Mouse (Mus musculus): ENCODE results near the gene Ppm1h. TPM values are rescaled to one million over a fixed set of nuclear protein-coding genes. Genes with fewer than 3 reads are reported as not detected.
"Not testable (repeated sequence)": the region's sequence is repeated elsewhere in the genome, so short reads cannot be mapped to it uniquely, and the experiment has no call there.

The Ppm1h gene
- polyA plus RNA-seq, 1 experiment from 2014 or later: 10.4 TPM

DNA sequence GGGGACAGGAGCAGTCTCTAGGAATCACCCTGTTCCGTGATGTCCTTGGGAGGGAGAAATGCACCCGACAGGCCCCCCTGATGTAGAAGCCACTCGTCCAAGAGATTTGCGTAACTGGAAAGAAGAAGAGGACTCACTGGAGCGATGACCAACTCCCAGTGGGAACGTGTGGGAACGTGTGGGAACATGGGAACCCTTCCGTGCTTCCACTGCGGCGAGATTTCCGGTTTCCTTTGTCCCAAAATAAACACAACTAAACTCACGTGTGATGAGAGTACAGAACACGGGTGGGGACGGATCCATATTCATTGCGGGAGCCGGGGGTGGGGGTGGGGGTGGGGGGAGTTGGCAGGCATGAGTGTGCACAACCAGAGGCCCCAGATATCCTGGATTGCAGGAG lies 281.7 kb downstream of the Ppm1h start:
- 72% methylated on average over 16 of the region's 16 CpGs for WGBS
- H3K9ac ChIP-seq (replicated peaks; ENCODE audit: low read depth): no peak overlapping the region

DNA sequence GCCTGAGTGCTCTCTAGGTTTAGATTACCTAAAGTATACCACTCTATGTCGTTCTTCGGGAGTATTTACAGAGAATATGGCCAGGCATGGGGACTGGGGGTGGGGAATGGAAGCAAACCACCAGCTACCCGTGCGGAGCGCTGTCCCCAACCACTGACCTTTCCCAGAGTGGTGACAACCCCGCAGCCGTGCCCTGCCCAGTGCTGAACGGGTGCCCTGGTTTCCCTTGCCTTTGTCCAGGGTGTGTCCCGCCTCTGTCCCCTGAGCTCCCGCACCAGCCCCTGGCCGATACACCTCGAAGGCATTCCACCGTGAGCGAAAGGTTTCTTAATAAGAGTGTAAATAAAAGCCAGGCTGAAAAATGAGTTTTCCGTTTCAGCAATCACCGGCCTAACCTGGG lies 282.2 kb downstream of the Ppm1h start:
- no peaks in the 10 kb centered on the region for H3K27me3 ChIP-seq (replicated peaks; ENCODE audit: insufficient read depth, low read length)
- TF ChIP-seq EP300 (IDR thresholded peaks at IDR 0.05): no peak
- no peak for TF ChIP-seq CTCF (IDR thresholded peaks at IDR 0.05)
- H3K4me3 ChIP-seq (ENCODE audit: low read depth, low read length): no peak overlapping the region
- peaks cover 7% of the 10 kb centered on the region; the same call in 1 of the 2 replicates for H3K4me1 ChIP-seq (ENCODE audit: insufficient read depth, low read depth, low read length)
- no peak overlapping the region for H3K27ac ChIP-seq (ENCODE audit: low read length)
- no peaks in the 10 kb centered on the region for H3K9me3 ChIP-seq (ENCODE audit: low read length)
- H3K36me3 ChIP-seq (ENCODE audit: insufficient read depth, low read length): no peaks in the 10 kb centered on the region
- ATAC-seq (peak; percentile 29), DNase-seq (ENCODE audit: low spot score) (no peak)
- H3K9ac ChIP-seq (replicated peaks; ENCODE audit: low read depth): no peak overlapping the region
- H3K4me2 ChIP-seq (replicated peaks; ENCODE audit: low read depth, low read length): peak overlapping the region; percentile 27; the same call in 1 of the 2 replicates
- 34% methylated on average over 16 of the region's 16 CpGs for WGBS

More for the DNA sequence above, 281.7 kb downstream of the Ppm1h start:
- no peak for DNase-seq (ENCODE audit: low spot score)
- Histone ChIP-seq H3K4me2 (replicated peaks; ENCODE audit: low read depth, low read length) (no peak overlapping the region), H3K9me3 (ENCODE audit: low read length) (no peaks in the 10 kb centered on the region), H3K36me3 (ENCODE audit: insufficient read depth, low read length) (no peaks in the 10 kb centered on the region), H3K27ac (ENCODE audit: low read length) (no peak overlapping the region), H3K27me3 (replicated peaks; ENCODE audit: insufficient read depth, low read length) (no peaks in the 10 kb centered on the region), H3K4me1 (ENCODE audit: insufficient read depth, low read depth, low read length) (peaks cover 7% of the 10 kb centered on the region; the same call in 1 of the 2 replicates), H3K4me3 (ENCODE audit: low read depth, low read length) (no peak overlapping the region)
- TF ChIP-seq EP300 (IDR thresholded peaks at IDR 0.05) (no peak), CTCF (IDR thresholded peaks at IDR 0.05) (no peak)
- ATAC-seq: peak; percentile 18

DNA sequence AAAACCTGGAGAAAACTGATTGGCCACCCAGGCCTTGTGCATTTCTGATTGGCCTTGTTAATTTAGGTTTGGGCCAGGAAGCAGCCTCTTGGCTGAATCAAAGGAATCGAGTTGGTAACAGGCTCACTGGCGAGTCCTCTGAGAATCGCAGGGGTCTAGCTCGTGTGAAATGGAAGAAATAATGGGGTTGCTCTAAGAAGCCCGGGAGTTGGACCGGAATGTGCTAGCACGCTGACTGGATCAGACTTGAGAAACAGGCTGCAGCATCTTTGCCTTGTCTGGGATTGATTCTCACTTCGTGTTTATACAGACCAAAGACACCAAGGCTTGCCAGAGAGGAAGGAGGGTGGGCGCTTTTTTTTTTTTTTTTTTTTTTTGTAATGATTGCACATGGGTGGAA lies 282.9 kb downstream of the Ppm1h start:
- Histone ChIP-seq H3K9ac (replicated peaks; ENCODE audit: low read depth) (no peak overlapping the region), H3K36me3 (ENCODE audit: insufficient read depth, low read length) (no peaks in the 10 kb centered on the region), H3K4me2 (replicated peaks; ENCODE audit: low read depth, low read length) (no peak overlapping the region), H3K4me1 (ENCODE audit: insufficient read depth, low read depth, low read length) (peaks cover 11% of the 10 kb centered on the region; the same call in 1 of the 2 replicates), H3K27me3 (replicated peaks; ENCODE audit: insufficient read depth, low read length) (no peaks in the 10 kb centered on the region), H3K27ac (ENCODE audit: low read length) (no peak overlapping the region), H3K4me3 (ENCODE audit: low read depth, low read length) (no peak overlapping the region), H3K9me3 (ENCODE audit: low read length) (no peaks in the 10 kb centered on the region)
- ATAC-seq (peak; percentile 54), DNase-seq (ENCODE audit: low spot score) (peak; percentile 59)
- TF ChIP-seq CTCF (IDR thresholded peaks at IDR 0.05): no peak
- 58% methylated on average over 9 of the region's 9 CpGs for WGBS

DNA sequence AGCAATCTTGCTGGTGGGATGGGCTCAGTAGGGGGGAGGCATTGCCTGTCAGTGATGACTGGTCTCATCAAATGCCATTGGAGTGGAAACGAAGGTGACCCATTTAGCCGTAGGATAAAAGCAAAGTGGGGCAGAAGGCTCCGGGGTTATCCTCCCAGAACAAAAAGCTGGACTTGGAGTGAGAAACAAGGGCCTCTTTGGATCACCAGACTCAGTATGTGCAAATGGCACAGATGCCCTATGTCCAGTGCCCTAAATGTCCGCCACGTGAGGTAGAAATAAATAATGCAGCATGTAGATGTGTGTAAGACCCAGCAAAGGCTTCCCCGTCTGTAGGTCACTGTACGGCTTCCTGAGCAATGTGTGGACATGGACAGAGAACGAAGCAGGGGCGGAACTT lies 284.1 kb downstream of the Ppm1h start:
- no peak overlapping the region for H3K9ac ChIP-seq (replicated peaks; ENCODE audit: low read depth)
- ATAC-seq (no peak), DNase-seq (ENCODE audit: low spot score) (no peak)
- H3K27ac ChIP-seq (ENCODE audit: low read length): no peak overlapping the region
- H3K4me3 ChIP-seq (ENCODE audit: low read depth, low read length): no peak overlapping the region
- 74% methylated on average over 9 of the region's 9 CpGs for WGBS
- no peaks in the 10 kb centered on the region for H3K9me3 ChIP-seq (ENCODE audit: low read length)
- no peaks in the 10 kb centered on the region for H3K36me3 ChIP-seq (ENCODE audit: insufficient read depth, low read length)
- peaks cover 11% of the 10 kb centered on the region; the same call in 1 of the 2 replicates for H3K4me1 ChIP-seq (ENCODE audit: insufficient read depth, low read depth, low read length)
- no peak overlapping the region for H3K4me2 ChIP-seq (replicated peaks; ENCODE audit: low read depth, low read length)
- H3K27me3 ChIP-seq (replicated peaks; ENCODE audit: insufficient read depth, low read length): no peaks in the 10 kb centered on the region
- TF ChIP-seq EP300 (IDR thresholded peaks at IDR 0.05): no peak
- TF ChIP-seq CTCF (IDR thresholded peaks at IDR 0.05): no peak

DNA sequence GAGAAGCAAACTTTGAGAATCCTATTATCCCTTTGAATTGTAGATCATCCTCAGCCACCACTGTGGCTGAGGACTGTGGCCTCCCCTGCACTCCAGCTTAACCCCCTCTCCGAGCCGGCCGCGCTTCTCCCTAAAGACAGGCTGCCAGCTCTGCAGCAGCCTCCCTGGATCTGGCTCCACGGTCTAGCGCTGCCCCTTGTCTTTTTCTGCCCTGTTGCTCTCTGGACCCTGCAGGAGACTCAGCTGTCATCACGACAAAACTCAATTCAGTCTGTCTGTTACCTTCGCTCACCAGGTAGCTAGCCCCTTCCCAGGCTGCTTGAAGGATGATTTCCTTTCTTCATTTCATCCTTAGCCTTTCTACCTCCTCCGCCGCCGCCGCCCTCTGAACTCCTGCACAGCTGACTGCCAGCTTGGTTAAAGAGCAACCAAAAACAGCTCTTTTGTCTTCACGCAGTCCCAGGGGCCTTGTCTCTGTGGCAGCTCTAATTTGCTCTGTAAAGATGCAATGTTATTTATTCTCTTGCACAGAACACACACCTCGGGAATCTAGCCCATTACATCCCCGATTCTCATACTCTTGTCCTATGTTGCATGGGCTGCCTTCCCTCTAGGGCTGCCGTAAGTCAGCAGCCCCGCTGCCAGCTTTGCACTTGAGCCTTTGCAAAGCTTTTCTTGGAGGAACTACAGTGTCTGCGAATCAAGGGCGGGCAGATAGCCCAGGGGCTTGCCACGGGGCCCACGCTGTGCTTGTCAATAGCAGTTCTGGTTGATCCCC lies 285.1 kb downstream of the Ppm1h start:
- DNase-seq (ENCODE audit: low spot score) (no peak), ATAC-seq (no peak)
- no peak overlapping the region for H3K27ac ChIP-seq (ENCODE audit: low read length)
- H3K36me3 ChIP-seq (ENCODE audit: insufficient read depth, low read length): no peaks in the 10 kb centered on the region
- peaks cover 11% of the 10 kb centered on the region; the same call in 1 of the 2 replicates for H3K4me1 ChIP-seq (ENCODE audit: insufficient read depth, low read depth, low read length)
- H3K4me2 ChIP-seq (replicated peaks; ENCODE audit: low read depth, low read length): peak overlapping the region; percentile 46
- H3K9me3 ChIP-seq (ENCODE audit: low read length): no peaks in the 10 kb centered on the region
- H3K27me3 ChIP-seq (replicated peaks; ENCODE audit: insufficient read depth, low read length): no peaks in the 10 kb centered on the region
- no peak overlapping the region for H3K9ac ChIP-seq (replicated peaks; ENCODE audit: low read depth)
- H3K4me3 ChIP-seq (ENCODE audit: low read depth, low read length): no peak overlapping the region
- no peak for TF ChIP-seq EP300 (IDR thresholded peaks at IDR 0.05)
- TF ChIP-seq CTCF (IDR thresholded peaks at IDR 0.05): no peak
- 17% methylated on average over 21 of the region's 21 CpGs for WGBS

DNA sequence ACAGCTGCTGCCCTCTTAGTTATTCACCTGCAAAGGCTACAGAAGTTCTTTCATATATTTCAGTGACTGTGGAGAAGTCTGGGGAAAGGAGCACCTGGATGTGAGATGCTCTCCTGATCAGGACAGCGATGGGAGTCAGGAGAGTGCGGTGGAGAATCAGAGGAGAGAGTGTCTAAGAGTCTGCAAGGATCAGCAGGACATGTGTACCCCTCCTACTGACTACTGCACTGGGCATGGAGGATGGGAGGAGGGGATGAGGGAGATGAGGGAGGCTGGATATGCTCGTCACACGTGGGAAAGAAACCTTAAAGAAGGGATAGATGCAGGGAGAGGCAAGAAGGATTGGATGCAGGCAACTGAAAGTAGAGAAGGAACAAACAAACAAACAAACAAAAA lies 285.7 kb downstream of the Ppm1h start:
- no peak for DNase-seq (ENCODE audit: low spot score)
- no peaks in the 10 kb centered on the region for H3K36me3 ChIP-seq (ENCODE audit: insufficient read depth, low read length)
- no peak overlapping the region for H3K9ac ChIP-seq (replicated peaks; ENCODE audit: low read depth)
- peaks cover 11% of the 10 kb centered on the region; the same call in 1 of the 2 replicates for H3K4me1 ChIP-seq (ENCODE audit: insufficient read depth, low read depth, low read length)
- TF ChIP-seq CTCF (IDR thresholded peaks at IDR 0.05) (no peak), EP300 (IDR thresholded peaks at IDR 0.05) (no peak)
- no peaks in the 10 kb centered on the region for H3K27me3 ChIP-seq (replicated peaks; ENCODE audit: insufficient read depth, low read length)
- no peak overlapping the region for H3K4me2 ChIP-seq (replicated peaks; ENCODE audit: low read depth, low read length)
- no peaks in the 10 kb centered on the region for H3K9me3 ChIP-seq (ENCODE audit: low read length)
- no peak overlapping the region for H3K27ac ChIP-seq (ENCODE audit: low read length)
- no peak overlapping the region for H3K4me3 ChIP-seq (ENCODE audit: low read depth, low read length)
- ATAC-seq: no peak
- WGBS: 49% methylated on average over 4 of the region's 4 CpGs

DNA sequence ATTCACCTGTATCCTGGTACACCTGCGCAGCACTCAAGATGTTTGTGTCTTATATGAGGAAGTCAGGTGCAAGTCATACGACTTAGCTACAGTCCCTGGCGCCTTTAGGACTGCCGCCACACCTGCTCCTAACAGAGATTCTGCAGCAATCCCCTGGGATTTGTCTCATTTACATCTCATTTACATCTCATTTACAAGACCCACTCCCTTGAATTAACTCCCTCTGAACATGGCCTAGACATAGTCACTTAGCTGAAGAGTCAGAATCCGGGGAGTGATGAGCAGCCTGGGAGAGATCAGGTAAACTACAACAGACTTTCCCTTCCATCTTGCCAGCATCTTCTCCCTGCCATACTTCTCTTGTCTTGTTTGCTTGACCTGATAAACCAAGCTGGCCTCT lies 287.1 kb downstream of the Ppm1h start:
- H3K36me3 ChIP-seq (ENCODE audit: insufficient read depth, low read length); H3K9me3 ChIP-seq (ENCODE audit: low read length); ATAC-seq; H3K4me2 ChIP-seq (replicated peaks; ENCODE audit: low read depth, low read length); H3K9ac ChIP-seq (replicated peaks; ENCODE audit: low read depth); H3K27ac ChIP-seq (ENCODE audit: low read length); H3K4me1 ChIP-seq (ENCODE audit: insufficient read depth, low read depth, low read length); H3K27me3 ChIP-seq (replicated peaks; ENCODE audit: insufficient read depth, low read length); DNase-seq (ENCODE audit: low spot score); H3K4me3 ChIP-seq (ENCODE audit: low read depth, low read length): not testable (repeated sequence)
- WGBS: 99% methylated on average over 4 of the region's 5 CpGs

Data from lung, postnatal 0 days (tissue).